Mouse (Mus musculus): Measurements from ENCODE around the gene Slc17a2. TPM values are rescaled to one million over a fixed set of nuclear protein-coding genes. Genes with fewer than 3 reads are reported as not detected.

Slc17a2 gene
- total RNA-seq, 2 experiments from 2014 or later: not detected

GRCm38 (mm10) chr13:23779025-23779424 lies 27.8 kb upstream of the Slc17a2 start:
- intact Hi-C loops (cut with DNase I): no loop called here
- no peak for DNase-seq

- intact Hi-C loops (cut with DNase I): loop anchor here (5.0 kb wide), 1 partner anchor 525 kb away; no protein-coding TSS in a partner anchor
- DNase-seq: peak; percentile 33
These were observed 14.3 kb upstream of the Slc17a2 start for GRCm38 (mm10) chr13:23792520-23792919.

- intact Hi-C loops (cut with DNase I): no loop called here
- no peak for DNase-seq
These were observed 7.4 kb upstream of the Slc17a2 start for GRCm38 (mm10) chr13:23799405-23799804.

- DNase-seq: no peak
- intact Hi-C loops (cut with DNase I): no loop called here
These were observed 2.3 kb upstream of the Slc17a2 start for GRCm38 (mm10) chr13:23804532-23804931.

- intact Hi-C loops (cut with DNase I): no loop called here
- DNase-seq: no peak
These were observed 9.4 kb downstream of the Slc17a2 start for GRCm38 (mm10) chr13:23816148-23816547.

GRCm38 (mm10) chr13:23820179-23820940 lies 13.6 kb downstream of the Slc17a2 start:
- intact Hi-C loops (cut with DNase I): loop anchor here (10.0 kb wide), 1 partner anchor 184 kb away; no protein-coding TSS in a partner anchor
- DNase-seq: no peak

GRCm38 (mm10) chr13:23822213-23822612 lies 15.4 kb downstream of the Slc17a2 start:
- DNase-seq: no peak
- intact Hi-C loops (cut with DNase I): loop anchor here (10.0 kb wide), 1 partner anchor 183 kb away; no protein-coding TSS in a partner anchor

GRCm38 (mm10) chr13:23826606-23827005 lies 19.8 kb downstream of the Slc17a2 start:
- intact Hi-C loops (cut with DNase I): loop anchor here (10.0 kb wide), 1 partner anchor 178 kb away; no protein-coding TSS in a partner anchor
- no peak for DNase-seq

- intact Hi-C loops (cut with DNase I): no loop called here
- DNase-seq: peak; percentile 36
These were observed 26.3 kb downstream of the Slc17a2 start for GRCm38 (mm10) chr13:23833053-23833452.

- DNase-seq: no peak
- intact Hi-C loops (cut with DNase I): no loop called here
These were observed 28.0 kb downstream of the Slc17a2 start for GRCm38 (mm10) chr13:23834836-23835235.

GRCm38 (mm10) chr13:23836630-23837029 lies 29.8 kb downstream of the Slc17a2 start:
- intact Hi-C loops (cut with DNase I): no loop called here
- no peak for DNase-seq

- intact Hi-C loops (cut with DNase I): no loop called here
- no peak for DNase-seq
These were observed 32.5 kb downstream of the Slc17a2 start, which contains the start of gene Slc17a3 for GRCm38 (mm10) chr13:23839308-23839707. Slc17a3 (plus strand) TSS chr13:23839434.

- intact Hi-C loops (cut with DNase I): no loop called here
- DNase-seq: no peak
These were observed 39.1 kb downstream of the Slc17a2 start for GRCm38 (mm10) chr13:23845851-23846250.

GRCm38 (mm10) chr13:23849299-23849698 lies 42.5 kb downstream of the Slc17a2 start:
- no peak for DNase-seq

GRCm38 (mm10) chr13:23856401-23856800 lies 49.6 kb downstream of the Slc17a2 start:
- no peak for DNase-seq
- intact Hi-C loops (cut with DNase I): no loop called here

More at GRCm38 (mm10) chr13:23849299-23849698, 42.5 kb downstream of the Slc17a2 start:
- intact Hi-C loops (cut with DNase I): no loop called here

GRCm38 (mm10) chr13:23861815-23862214 lies 55.0 kb downstream of the Slc17a2 start:
- no peak for DNase-seq
- intact Hi-C loops (cut with DNase I): no loop called here

- no peak for DNase-seq
- intact Hi-C loops (cut with DNase I): no loop called here
These were observed 57.9 kb downstream of the Slc17a2 start for GRCm38 (mm10) chr13:23864711-23865110.

- DNase-seq: no peak
- intact Hi-C loops (cut with DNase I): no loop called here
These were observed 59.4 kb downstream of the Slc17a2 start for GRCm38 (mm10) chr13:23866086-23866710.

- DNase-seq: no peak
- intact Hi-C loops (cut with DNase I): no loop called here
These were observed 60.2 kb downstream of the Slc17a2 start for GRCm38 (mm10) chr13:23867000-23867399.

GRCm38 (mm10) chr13:23867405-23867804 lies 60.6 kb downstream of the Slc17a2 start, which contains the start of gene Slc17a1:
Slc17a1 (plus strand) TSS chr13:23867750.
- intact Hi-C loops (cut with DNase I): no loop called here
- DNase-seq: no peak

- intact Hi-C loops (cut with DNase I): no loop called here
- DNase-seq: no peak
These were observed 62.2 kb downstream of the Slc17a2 start for GRCm38 (mm10) chr13:23868790-23869533.
